Mouse (Mus musculus) cerebellum, adult 9-11 months (tissue): ENCODE measurements around the gene Vmn2r4.
A peak's percentile ranks its signal among the peaks of the same experiment; 100 is the strongest.
"Not testable (repeated sequence)": the region's sequence is repeated elsewhere in the genome, so short reads cannot be mapped to it uniquely, and the experiment has no call there.

Experiments used
- DNase-seq: peaks from one replicate; pipeline ENCODE4 v3.0.0; 2022

The Vmn2r4 gene

DNA sequence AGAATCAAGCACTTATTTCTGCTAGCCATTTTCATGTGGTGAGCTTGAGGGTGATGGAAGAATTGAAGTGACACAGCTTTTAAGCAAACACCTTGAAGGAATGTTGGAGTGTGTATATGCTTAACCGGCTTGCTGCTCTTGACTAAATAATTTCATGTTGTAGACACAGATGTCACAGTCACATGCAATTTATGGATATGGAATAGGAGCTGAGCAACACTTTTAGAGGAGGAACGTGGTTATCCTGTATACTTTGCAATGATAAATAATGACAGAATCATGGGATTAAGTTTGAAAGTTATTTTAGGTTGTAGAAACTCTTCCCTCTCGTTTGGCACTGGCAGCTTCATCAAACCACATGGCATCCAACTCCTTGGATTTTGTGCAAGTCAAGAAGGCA, at the start of gene Vmn2r4:
Vmn2r4 (minus strand) TSS at position 101 of the 400 bp plus-strand sequence.
- DNase-seq, result not testable (repeated sequence)

GRCm38 (mm10) chr3:64434261-64434660, 19.1 kb upstream of the Vmn2r4 start:
- not testable (repeated sequence) for DNase-seq

DNA sequence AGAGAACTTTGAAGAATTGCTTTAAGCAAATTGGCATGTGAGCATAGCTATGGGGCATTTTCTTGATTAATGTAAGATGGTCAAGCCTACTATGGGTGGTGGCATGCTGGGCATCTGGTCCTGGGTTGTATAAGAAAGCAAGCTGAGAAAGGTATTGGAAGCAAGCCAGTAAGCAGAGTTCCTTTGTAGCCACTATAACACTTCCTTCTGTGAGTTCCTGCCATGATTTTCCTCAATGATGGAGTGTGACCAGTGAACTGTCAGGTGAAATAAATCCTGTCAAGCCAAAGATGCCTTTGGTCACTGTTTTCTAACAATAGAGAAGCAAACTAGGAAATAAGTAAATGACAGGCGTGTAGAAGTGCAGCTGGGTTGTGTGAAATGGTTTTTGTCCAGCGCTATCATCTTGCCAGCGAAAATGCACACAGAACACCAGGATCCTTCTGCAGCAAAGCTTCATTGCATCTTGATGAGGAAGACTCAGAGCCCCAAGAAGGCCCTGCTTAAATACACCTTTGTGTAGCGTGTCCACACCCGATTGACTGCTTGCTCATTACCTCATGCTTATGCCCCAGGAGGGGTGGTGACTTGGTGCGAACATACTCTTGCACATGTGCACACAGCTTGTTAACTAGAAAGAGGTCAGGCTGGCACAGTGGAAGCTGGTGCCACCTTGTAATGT, 13.1 kb upstream of the Vmn2r4 start:
- not testable (repeated sequence) for DNase-seq

GRCm38 (mm10) chr3:64422141-64422540, 7.0 kb upstream of the Vmn2r4 start:
- DNase-seq, result not testable (repeated sequence)

DNA sequence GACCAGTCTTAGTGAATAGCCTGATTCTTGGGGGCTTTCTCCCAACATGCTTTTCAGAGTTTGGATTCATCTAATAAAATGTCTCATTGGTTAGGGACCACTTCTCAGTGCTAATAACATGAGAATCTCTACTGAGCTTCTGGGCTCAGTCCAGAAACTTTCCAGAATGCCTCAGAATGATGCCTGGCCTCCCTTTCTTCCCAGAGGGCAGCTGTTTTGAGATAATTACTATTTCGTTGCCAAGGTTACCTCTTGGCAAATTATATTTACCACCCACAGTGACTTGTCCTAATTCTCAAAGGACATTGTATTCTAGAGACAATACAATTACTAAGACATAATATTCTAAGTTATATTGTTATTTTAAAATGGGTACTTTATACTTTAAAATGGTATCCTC, 2.3 kb upstream of the Vmn2r4 start:
- peak; percentile 63 for DNase-seq

DNA sequence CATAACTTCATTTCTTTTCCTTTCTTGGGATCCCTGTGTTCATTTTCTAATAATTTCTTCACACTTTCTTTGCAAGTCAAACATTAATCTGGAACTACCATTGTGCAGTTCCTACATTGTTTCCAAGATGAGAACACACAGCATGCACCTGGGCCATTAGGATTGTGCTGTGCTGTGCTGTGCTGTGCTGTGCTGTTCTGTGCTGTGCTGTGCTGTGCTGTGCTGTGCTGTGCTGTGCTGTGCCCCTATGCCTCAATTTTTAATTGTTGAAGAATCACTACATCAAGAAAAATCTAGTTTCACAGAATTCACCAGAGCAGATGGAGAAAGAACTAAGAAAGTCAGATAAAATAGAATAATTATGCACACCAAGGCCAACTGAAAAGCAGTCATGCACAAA, 915 bp downstream of the Vmn2r4 start:
- DNase-seq, result not testable (repeated sequence)

- no peak for DNase-seq
Measured at GRCm38 (mm10) chr3:64359286-64360035, 55.7 kb downstream of the Vmn2r4 start.
